Comparison of ENCODE assay signal across 15 mouse cellular contexts in genomic region chr3:145858388-145858787, GRCm38 (mm10).
DNase-seq lines count a peak whose midpoint lies in the region; ATAC-seq and TF ChIP-seq lines count a peak whose summit lies in the region.
"Had no signal": no experiment of that assay in that cellular context is flagged by ENCODE, and none has a peak within 500 bp of the region (broad histone marks: within the 10 kb centered on the region; RNA-seq: fewer than 3 reads in every experiment).

No protein-coding gene starts in this region.

- H3K9ac ChIP-seq in intestine, postnatal 0 days (ENCODE audit: low read depth, low read length) = no peak overlapping the region
- H3K9ac ChIP-seq in intestine, embryonic 15.5 days = no peak overlapping the region
- no peak overlapping the region for H3K9ac ChIP-seq in lung, postnatal 0 days (replicated peaks; ENCODE audit: low read depth)
- H3K9ac ChIP-seq in stomach, postnatal 0 days (ENCODE audit: low read length) = no peak overlapping the region
- H3K9ac ChIP-seq: embryonic facial prominence, embryonic 15.5 days; limb, embryonic 13.5 days; liver, embryonic 13.5 days had no signal

- H3K4me2 ChIP-seq in intestine, postnatal 0 days (replicated peaks; ENCODE audit: low read depth) = no peak overlapping the region
- no peak overlapping the region for H3K4me2 ChIP-seq in intestine, embryonic 15.5 days (replicated peaks)
- no peak overlapping the region for H3K4me2 ChIP-seq in lung, postnatal 0 days (replicated peaks; ENCODE audit: low read depth, low read length)
- H3K4me2 ChIP-seq in stomach, postnatal 0 days (replicated peaks; ENCODE audit: low read depth) = no peak overlapping the region
- H3K4me2 ChIP-seq: embryonic facial prominence, embryonic 15.5 days; limb, embryonic 13.5 days; liver, embryonic 13.5 days had no signal

- no peaks in the 10 kb centered on the region for H3K9me3 ChIP-seq in intestine, postnatal 0 days (ENCODE audit: control insufficient read depth)
- H3K9me3 ChIP-seq in intestine, embryonic 15.5 days = no peaks in the 10 kb centered on the region
- H3K9me3 ChIP-seq in lung, postnatal 0 days (ENCODE audit: low read length) = no peaks in the 10 kb centered on the region
- H3K9me3 ChIP-seq in E14TG2a.4 (ENCODE audit: low read length) = peaks cover 4% of the 10 kb centered on the region; the same call in 1 of the 2 replicates
- H3K9me3 ChIP-seq in stomach, postnatal 0 days (ENCODE audit: control insufficient read depth, low read length) = no peaks in the 10 kb centered on the region
- peaks cover 8% of the 10 kb centered on the region; the same call in 1 of the 2 replicates for H3K9me3 ChIP-seq in forebrain, embryonic 10.5 days
- H3K9me3 ChIP-seq: embryonic facial prominence, embryonic 15.5 days; limb, embryonic 13.5 days; liver, embryonic 13.5 days had no signal

- H3K4me1 ChIP-seq in intestine, postnatal 0 days (replicated peaks; ENCODE audit: control insufficient read depth, insufficient read depth, low read length) = no peaks in the 10 kb centered on the region
- H3K4me1 ChIP-seq in intestine, embryonic 15.5 days (replicated peaks) = no peaks in the 10 kb centered on the region
- no peaks in the 10 kb centered on the region for H3K4me1 ChIP-seq in lung, postnatal 0 days (ENCODE audit: insufficient read depth, low read depth, low read length)
- no peaks in the 10 kb centered on the region for H3K4me1 ChIP-seq in E14TG2a.4 (replicated peaks; ENCODE audit: low read depth, low read length)
- H3K4me1 ChIP-seq in stomach, postnatal 0 days (replicated peaks; ENCODE audit: control insufficient read depth, insufficient read depth) = no peaks in the 10 kb centered on the region
- H3K4me1 ChIP-seq in forebrain, embryonic 10.5 days = 0 out of 2 replicates have a peak, but pooled peaks cover 5% of the 10 kb centered on the region
- H3K4me1 ChIP-seq: embryonic facial prominence, embryonic 15.5 days; limb, embryonic 13.5 days; liver, embryonic 13.5 days had no signal

- no peak for DNase-seq in lung, postnatal 0 days (ENCODE audit: low spot score)
- DNase-seq in lung, postnatal 25 days (ENCODE audit: low spot score) = no peak
- DNase-seq in stomach, postnatal 0 days (ENCODE audit: low spot score) = no peak
- no peak for DNase-seq in forebrain, embryonic 10.5 days (ENCODE audit: extremely low spot score, low spot score)
- DNase-seq: adrenal gland, adult 8-10 months; cerebellum, postnatal 10 days; kidney, postnatal 4 days; liver, embryonic 13.5 days; right cerebral cortex, postnatal 4 days; thymus, postnatal 14 days had no signal

- H3K27me3 ChIP-seq in intestine, postnatal 0 days (replicated peaks; ENCODE audit: control insufficient read depth, insufficient read depth, low read length) = no peaks in the 10 kb centered on the region
- no peaks in the 10 kb centered on the region for H3K27me3 ChIP-seq in intestine, embryonic 15.5 days (replicated peaks)
- no peaks in the 10 kb centered on the region for H3K27me3 ChIP-seq in lung, postnatal 0 days (replicated peaks; ENCODE audit: insufficient read depth, low read length)
- no peaks in the 10 kb centered on the region for H3K27me3 ChIP-seq in E14TG2a.4 (ENCODE audit: insufficient read depth, low read length)
- H3K27me3 ChIP-seq in stomach, postnatal 0 days (ENCODE audit: control insufficient read depth, insufficient read depth, low read length) = no peaks in the 10 kb centered on the region
- no peaks in the 10 kb centered on the region for H3K27me3 ChIP-seq in forebrain, embryonic 10.5 days (ENCODE audit: poor library complexity, severe bottlenecking)
- H3K27me3 ChIP-seq: embryonic facial prominence, embryonic 15.5 days; limb, embryonic 13.5 days; liver, embryonic 13.5 days had no signal

- TF ChIP-seq CTCF in intestine, postnatal 0 days (IDR thresholded peaks at IDR 0.05; ENCODE audit: low read depth) = peak; percentile 49
- TF ChIP-seq CTCF in lung, postnatal 0 days (IDR thresholded peaks at IDR 0.05) = peak; percentile 42
- 0 out of 2 replicates have a peak, but pooled peaks have one; percentile 20 for TF ChIP-seq CTCF in E14TG2a.4 (conservative IDR thresholded peaks at IDR 0.05; ENCODE audit: low read length)
- TF ChIP-seq CTCF in stomach, postnatal 0 days (IDR thresholded peaks at IDR 0.05; ENCODE audit: low read depth) = peak; percentile 54

- ATAC-seq in intestine, postnatal 0 days = no peak
- ATAC-seq in intestine, embryonic 15.5 days = no peak
- ATAC-seq in lung, postnatal 0 days = no peak
- ATAC-seq in stomach, postnatal 0 days (ENCODE audit: low FRiP score, low TSS enrichment) = no peak

- H3K36me3 ChIP-seq in intestine, postnatal 0 days (ENCODE audit: control insufficient read depth, insufficient read depth) = no peaks in the 10 kb centered on the region
- H3K36me3 ChIP-seq in intestine, embryonic 15.5 days = no peaks in the 10 kb centered on the region
- no peaks in the 10 kb centered on the region for H3K36me3 ChIP-seq in lung, postnatal 0 days (ENCODE audit: insufficient read depth, low read length)
- 0 out of 2 replicates have a peak, but pooled peaks cover 8% of the 10 kb centered on the region for H3K36me3 ChIP-seq in E14TG2a.4 (ENCODE audit: insufficient read depth, low read length)
- no peaks in the 10 kb centered on the region for H3K36me3 ChIP-seq in stomach, postnatal 0 days (ENCODE audit: control insufficient read depth, insufficient read depth, low read length)
- no peaks in the 10 kb centered on the region for H3K36me3 ChIP-seq in forebrain, embryonic 10.5 days (replicated peaks)
- H3K36me3 ChIP-seq: embryonic facial prominence, embryonic 15.5 days had no signal

- no peak for TF ChIP-seq EP300 in lung, postnatal 0 days (IDR thresholded peaks at IDR 0.05)
- TF ChIP-seq EP300 in stomach, postnatal 0 days (optimal IDR thresholded peaks at IDR 0.05) = no peak

- WGBS in intestine, postnatal 0 days = 94% methylated on average over 5 of the region's 5 CpGs
- WGBS in intestine, embryonic 15.5 days = 93% methylated on average over 5 of the region's 5 CpGs
- 90% methylated on average over 5 of the region's 5 CpGs for WGBS in lung, postnatal 0 days
- 93% methylated on average over 5 of the region's 5 CpGs for WGBS in stomach, postnatal 0 days
- 89% methylated on average over 5 of the region's 5 CpGs for WGBS in forebrain, embryonic 10.5 days

- H3K27ac ChIP-seq in intestine, postnatal 0 days (ENCODE audit: low read depth, low read length) = no peak overlapping the region
- no peak overlapping the region for H3K27ac ChIP-seq in intestine, embryonic 15.5 days
- H3K27ac ChIP-seq in lung, postnatal 0 days (ENCODE audit: low read length) = no peak overlapping the region
- H3K27ac ChIP-seq in stomach, postnatal 0 days (replicated peaks) = no peak overlapping the region
- no peak overlapping the region for H3K27ac ChIP-seq in forebrain, embryonic 10.5 days
- H3K27ac ChIP-seq: embryonic facial prominence, embryonic 15.5 days; limb, embryonic 13.5 days; liver, embryonic 13.5 days had no signal

- no peak overlapping the region for H3K4me3 ChIP-seq in intestine, postnatal 0 days (ENCODE audit: low read depth, low read length)
- no peak overlapping the region for H3K4me3 ChIP-seq in intestine, embryonic 15.5 days (replicated peaks)
- no peak overlapping the region for H3K4me3 ChIP-seq in lung, postnatal 0 days (ENCODE audit: low read depth, low read length)
- no peak overlapping the region for H3K4me3 ChIP-seq in E14TG2a.4 (replicated peaks; ENCODE audit: low read length)
- no peak overlapping the region for H3K4me3 ChIP-seq in stomach, postnatal 0 days (ENCODE audit: low read depth, low read length)
- H3K4me3 ChIP-seq in forebrain, embryonic 10.5 days = no peak overlapping the region
- H3K4me3 ChIP-seq: embryonic facial prominence, embryonic 15.5 days; limb, embryonic 13.5 days; liver, embryonic 13.5 days had no signal
